9 mouse cellular contexts compared by ENCODE assay signal in genomic region chr1:151999424-151999842, GRCm38 (mm10).
DNase-seq lines count a peak whose midpoint lies in the region; ATAC-seq lines count a peak whose summit lies in the region.
"Had no signal": no experiment of that assay in that cellular context is flagged by ENCODE, and none has a peak within 500 bp of the region (broad histone marks: within the 10 kb centered on the region; RNA-seq: fewer than 3 reads in every experiment).

No protein-coding gene starts in this region.

- H3K27ac ChIP-seq in embryonic facial prominence, embryonic 10.5 days (replicated peaks), result no peak overlapping the region
- H3K27ac ChIP-seq: neural tube, embryonic 12.5 days had no signal

- 0 out of 2 replicates have a peak, but pooled peaks cover 6% of the 10 kb centered on the region for H3K36me3 ChIP-seq in embryonic facial prominence, embryonic 10.5 days (replicated peaks)
- H3K36me3 ChIP-seq: neural tube, embryonic 12.5 days had no signal

- 61% methylated on average over 7 of the region's 7 CpGs for WGBS in embryonic facial prominence, embryonic 10.5 days

- intact Hi-C loops in left cerebral cortex, postnatal 4 days (cut with DNase I), result no loop called here

- H3K27me3 ChIP-seq in embryonic facial prominence, embryonic 10.5 days (replicated peaks; ENCODE audit: low read depth, poor library complexity, severe bottlenecking), result no peaks in the 10 kb centered on the region
- H3K27me3 ChIP-seq: neural tube, embryonic 12.5 days had no signal

- no peak overlapping the region for H3K4me3 ChIP-seq in embryonic facial prominence, embryonic 10.5 days
- H3K4me3 ChIP-seq: neural tube, embryonic 12.5 days had no signal

- no peaks in the 10 kb centered on the region for H3K9me3 ChIP-seq in embryonic facial prominence, embryonic 10.5 days
- H3K9me3 ChIP-seq: neural tube, embryonic 12.5 days had no signal

- peak; percentile 63 for ATAC-seq in megakaryocyte progenitor cell, adult 5-6 weeks (replicated peaks; ENCODE audit: poor library complexity)
- ATAC-seq in erythroblast, adult 5-6 weeks (replicated peaks; ENCODE audit: low FRiP score, poor library complexity, severe bottlenecking), result no peak

- DNase-seq in adrenal gland, adult 2 months, result peak; percentile 32
- DNase-seq in adrenal gland, adult 8-10 months, result no peak
- peak; percentile 44 for DNase-seq in left cerebral cortex, adult 11 months (ENCODE audit: low spot score)
- no peak for DNase-seq in left cerebral cortex, postnatal 4 days
- DNase-seq in embryonic facial prominence, embryonic 10.5 days (ENCODE audit: low spot score), result peak; percentile 50
- no peak for DNase-seq in thymus, postnatal 14 days

- H3K4me1 ChIP-seq in embryonic facial prominence, embryonic 10.5 days, result peaks cover 29% of the 10 kb centered on the region

Comparison
In these comparisons a context has a peak if more than half of its experiments do, and no peak if none do; other contexts are left out.
1. DNase-seq: peak in adrenal gland, adult 2 months (single experiment), left cerebral cortex, adult 11 months (single experiment) and embryonic facial prominence, embryonic 10.5 days (single experiment); none in adrenal gland, adult 8-10 months (single experiment), left cerebral cortex, postnatal 4 days (single experiment) and thymus, postnatal 14 days (single experiment).